Mouse (Mus musculus) C3H10T1/2 (cell line): ENCODE measurements around the gene Cacna1b. TPM values are rescaled to one million over a fixed set of nuclear protein-coding genes. Genes with fewer than 3 reads are reported as not detected.

ENCODE experiments used
- polyA plus RNA-seq, 2 experiments: library from polyadenylated mRNA; unstranded; fragments of >200 nt; fragmentation: generic; extraction: Trizol; gene quantifications; one replicate each; pipeline ENCODE4 v1.2.1; 2012; ENCODE audit warnings: missing spikeins in 2 of 2

The Cacna1b gene
- polyA plus RNA-seq, result not detected

GRCm38 (mm10) chr2:24763115-24763557 is at the start of gene Cacna1b:
TSS of gene Cacna1b (minus strand) at chr2:24763152.

Other genes with a start within 250 kb of the Cacna1b start
- 10 to 100 TPM in 1 of 2 experiments, 1 to 10 TPM in 1; 2.6 to 25.3 TPM for gene Ehmt1, start 156.5 kb upstream of the Cacna1b start, polyA plus RNA-seq
- gene Arrdc1, start 172.1 kb upstream of the Cacna1b start, polyA plus RNA-seq, result 10 to 100 TPM; 18.0 to 19.2 TPM
- 10 to 100 TPM; 11.8 to 18.9 TPM for gene Zmynd19, start 186.6 kb upstream of the Cacna1b start, polyA plus RNA-seq
- 10 to 100 TPM in 1 of 2 experiments, 1 to 10 TPM in 1; 6.6 to 19.2 TPM for gene Dph7, start 199.2 kb upstream of the Cacna1b start, polyA plus RNA-seq
- gene Mrpl41, start 211.9 kb upstream of the Cacna1b start, polyA plus RNA-seq, result 10 to 100 TPM; 54.1 to 79.8 TPM
- gene Pnpla7, start 212.9 kb upstream of the Cacna1b start, polyA plus RNA-seq, result 10 to 100 TPM in 1 of 2 experiments, 1 to 10 TPM in 1; 4.3 to 10.4 TPM